Mouse (Mus musculus) heart, adult 2 months (tissue): ENCODE data around the gene Mapkap1. TPM values are rescaled to one million over a fixed set of nuclear protein-coding genes. Genes with fewer than 3 reads are reported as not detected.

Experiments used
- DNase-seq, 2 experiments: peaks; one replicate each; pipeline ENCODE4 v3.0.0; 2021
- H3K27ac ChIP-seq: fragments of 200-600 bp; 2 replicates; pipeline ENCODE4 v1.8.1; 2022
- H3K27me3 ChIP-seq: fragments of 200-500 bp; 2 replicates; pipeline ENCODE4 v1.6.1; 2012; ENCODE audit warnings: mild to moderate bottlenecking, low read length, inconsistent platforms, mixed read lengths; ENCODE audit not compliant: control insufficient read depth, insufficient read depth
- H3K36me3 ChIP-seq: fragments of 200-500 bp; 2 replicates; pipeline ENCODE4 v1.6.1; 2012; ENCODE audit warnings: low read length, inconsistent platforms; ENCODE audit not compliant: control insufficient read depth, insufficient read depth
- H3K4me1 ChIP-seq: fragments of 200-500 bp; 2 replicates; pipeline ENCODE4 v1.6.1; 2011; ENCODE audit warnings: low read length; ENCODE audit not compliant: control insufficient read depth, insufficient read depth
- H3K4me3 ChIP-seq: fragments of 200-600 bp; 2 replicates; pipeline ENCODE4 v1.8.1; 2022
- H3K79me2 ChIP-seq: fragments of 200-500 bp; replicated peaks from 2 replicates; pipeline ENCODE4 v1.6.1; 2012; ENCODE audit warnings: mild to moderate bottlenecking, inconsistent platforms, low read length, moderate library complexity, mixed read lengths; ENCODE audit not compliant: control insufficient read depth, insufficient read depth
- H3K9ac ChIP-seq: fragments of 200-500 bp; 2 replicates; pipeline ENCODE4 v1.6.1; 2012; ENCODE audit warnings: low read depth, mild to moderate bottlenecking, control low read depth, inconsistent platforms, low read length, mixed read lengths
- CTCF ChIP-seq: fragments of 200-600 bp; IDR thresholded peaks from 2 replicates; pipeline ENCODE4 v1.8.1; 2022; ENCODE audit warnings: antibody characterized with exemption, mild to moderate bottlenecking, moderate library complexity
- EP300 ChIP-seq: fragments of 200-500 bp; IDR thresholded peaks from 2 replicates; pipeline ENCODE4 v1.6.1; 2011; ENCODE audit warnings: low read depth, low read length, control low read depth; ENCODE audit not compliant: insufficient read depth
- POLR2A ChIP-seq: fragments of 200-500 bp; IDR thresholded peaks from 2 replicates; pipeline ENCODE4 v1.6.1; 2011; ENCODE audit warnings: mild to moderate bottlenecking, low read depth, low read length, control low read depth; ENCODE audit not compliant: insufficient read depth
- WGBS: fragments of 180-500 bp; shearing (Covaris S2); methylation state at CpG from one replicate; pipeline ENCODE4 v1.1.7; 2018; 5-methylcytosine and 5-hydroxymethylcytosine counted together
- intact Hi-C: fragments of 180-260 bp; cut with DNase I; formaldehyde crosslinking; loops from one replicate; pipeline ENCODE4 v1.15.1; 2025
- polyA plus RNA-seq: library from polyadenylated mRNA; depleted of rRNA; stranded (reverse); fragments of >200 nt; gene quantifications from 2 replicates; pipeline ENCODE4 v1.2.3, GENCODE M21; 2012
- total RNA-seq, 2 experiments: library from RNA; stranded (reverse); gene quantifications; 2 replicates each; pipeline ENCODE4 v1.2.3; 2021

Mapkap1 gene
- total and polyA plus RNA-seq, 3 experiments = 30.6 to 70.1 (median 63.6) TPM

DNA sequence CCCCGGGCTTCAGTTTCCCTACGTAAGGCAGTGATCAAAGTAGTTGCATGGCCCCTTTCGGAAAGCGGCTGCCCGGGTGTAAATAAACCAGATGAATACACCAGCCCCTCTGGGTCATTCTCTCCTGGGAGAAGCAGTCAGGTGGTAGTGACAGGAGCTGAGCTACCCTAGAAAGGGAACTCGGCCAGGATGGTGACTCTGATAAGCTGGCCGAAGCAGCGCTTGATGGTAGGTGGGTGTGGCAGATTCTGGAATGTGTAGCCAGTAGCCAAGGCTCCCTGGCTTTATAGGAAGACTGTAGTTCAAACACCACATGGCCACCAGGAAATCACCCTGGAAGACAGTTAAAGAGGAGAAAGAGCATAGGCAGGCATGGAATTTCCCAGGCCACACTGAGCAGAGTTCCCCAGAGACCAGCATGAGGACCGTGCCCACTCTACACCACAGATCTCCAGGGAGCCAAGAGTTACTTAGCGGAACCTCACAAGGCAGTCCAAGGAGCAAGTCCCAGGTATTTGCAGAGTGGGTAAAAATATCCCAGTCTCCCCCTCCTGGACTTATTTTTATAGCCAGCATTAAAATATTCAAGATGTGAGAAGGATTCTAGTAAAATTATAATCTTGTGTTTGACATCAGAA is 214.3 kb downstream of the Mapkap1 start:
- TF ChIP-seq EP300 (no peak), POLR2A (no peak), CTCF (no peak)
- no peak for DNase-seq
- 61% methylated on average over 10 of the region's 10 CpGs for WGBS

DNA sequence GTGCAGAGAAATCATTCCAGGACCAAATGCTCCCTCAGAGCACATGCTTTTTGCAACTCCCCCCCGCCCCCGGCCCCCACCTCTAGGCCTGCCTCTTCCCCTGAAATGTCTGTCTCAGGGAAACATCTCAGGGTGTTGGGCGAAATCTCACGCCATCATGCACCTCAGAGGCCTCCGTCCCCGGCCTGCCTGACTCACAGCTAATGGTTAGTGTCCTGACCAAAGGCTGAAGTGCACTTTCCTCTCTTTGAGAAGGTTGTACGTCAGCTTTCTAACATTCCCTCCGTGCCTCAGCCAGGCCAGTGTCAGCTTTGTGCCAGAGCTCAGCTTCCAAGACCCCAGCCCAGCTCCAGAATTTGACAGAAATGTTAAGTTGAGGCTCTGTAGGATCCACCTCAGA is 214.9 kb downstream of the Mapkap1 start:
- no peaks in the 10 kb centered on the region for H3K4me1 ChIP-seq
- H3K36me3 ChIP-seq = no peaks in the 10 kb centered on the region
- H3K27ac ChIP-seq = no peak overlapping the region
- H3K27me3 ChIP-seq = no peaks in the 10 kb centered on the region
- DNase-seq = no peak
- H3K79me2 ChIP-seq = no peaks in the 10 kb centered on the region
- 94% methylated on average over 8 of the region's 8 CpGs for WGBS
- intact Hi-C loops = no loop called here
- TF ChIP-seq POLR2A (no peak), CTCF (no peak), EP300 (no peak)
- no peak overlapping the region for H3K4me3 ChIP-seq
- no peak overlapping the region for H3K9ac ChIP-seq

More for the DNA sequence above, 214.3 kb downstream of the Mapkap1 start:
- Histone ChIP-seq H3K27me3 (no peaks in the 10 kb centered on the region), H3K79me2 (no peaks in the 10 kb centered on the region), H3K9ac (no peak overlapping the region), H3K4me1 (no peaks in the 10 kb centered on the region), H3K36me3 (no peaks in the 10 kb centered on the region), H3K27ac (no peak overlapping the region), H3K4me3 (no peak overlapping the region)
- intact Hi-C loops = no loop called here

GRCm38 (mm10) chr2:34622518-34622917 is 215.9 kb downstream of the Mapkap1 start:
- Histone ChIP-seq H3K27me3 (no peaks in the 10 kb centered on the region), H3K9ac (no peak overlapping the region), H3K27ac (no peak overlapping the region), H3K36me3 (no peaks in the 10 kb centered on the region), H3K4me1 (peaks cover 3% of the 10 kb centered on the region), H3K79me2 (no peaks in the 10 kb centered on the region), H3K4me3 (no peak overlapping the region)
- DNase-seq = no peak
- 86% methylated on average over 11 of the region's 11 CpGs for WGBS
- TF ChIP-seq CTCF = no peak
- TF ChIP-seq EP300 = no peak
- TF ChIP-seq POLR2A = no peak
- intact Hi-C loops = no loop called here

- 73% methylated on average over 8 of the region's 8 CpGs for WGBS
- DNase-seq = no peak
- Histone ChIP-seq H3K36me3 (no peaks in the 10 kb centered on the region), H3K9ac (no peak overlapping the region), H3K27ac (no peak overlapping the region), H3K4me3 (no peak overlapping the region), H3K4me1 (peaks cover 5% of the 10 kb centered on the region), H3K27me3 (no peaks in the 10 kb centered on the region), H3K79me2 (no peaks in the 10 kb centered on the region)
- TF ChIP-seq CTCF = no peak
- TF ChIP-seq EP300 = no peak
- intact Hi-C loops = no loop called here
These were observed 216.6 kb downstream of the Mapkap1 start for GRCm38 (mm10) chr2:34623181-34623580.

DNA sequence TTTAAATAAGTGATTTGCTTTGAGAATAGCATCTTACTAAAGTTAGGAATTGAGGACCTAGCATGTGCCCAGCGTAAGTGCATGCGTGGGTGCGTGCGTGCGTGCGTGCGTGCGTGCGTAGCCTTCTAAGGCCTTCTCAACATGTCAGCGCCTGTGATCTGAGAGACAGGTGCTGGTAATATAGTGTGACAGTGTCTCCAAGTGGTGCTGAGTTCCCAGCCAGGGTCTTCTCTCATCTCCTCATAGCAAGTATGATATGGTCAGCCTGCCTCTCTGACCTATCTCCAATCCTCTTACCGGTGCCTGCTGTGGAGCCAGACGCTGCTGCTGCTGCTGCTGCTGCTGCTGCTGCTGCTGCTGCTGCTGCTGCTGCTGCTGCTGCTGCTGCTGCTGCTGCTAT is 217.5 kb downstream of the Mapkap1 start:
- 94% methylated on average over 12 of the region's 12 CpGs for WGBS
- H3K9ac ChIP-seq = no peak overlapping the region
- no peaks in the 10 kb centered on the region for H3K27me3 ChIP-seq
- no peak overlapping the region for H3K4me3 ChIP-seq
- peaks cover 12% of the 10 kb centered on the region for H3K4me1 ChIP-seq
- TF ChIP-seq EP300 (no peak), CTCF (no peak), POLR2A (no peak)
- DNase-seq = no peak
- H3K27ac ChIP-seq = no peak overlapping the region
- H3K79me2 ChIP-seq = no peaks in the 10 kb centered on the region
- H3K36me3 ChIP-seq = no peaks in the 10 kb centered on the region
- intact Hi-C loops = no loop called here

DNA sequence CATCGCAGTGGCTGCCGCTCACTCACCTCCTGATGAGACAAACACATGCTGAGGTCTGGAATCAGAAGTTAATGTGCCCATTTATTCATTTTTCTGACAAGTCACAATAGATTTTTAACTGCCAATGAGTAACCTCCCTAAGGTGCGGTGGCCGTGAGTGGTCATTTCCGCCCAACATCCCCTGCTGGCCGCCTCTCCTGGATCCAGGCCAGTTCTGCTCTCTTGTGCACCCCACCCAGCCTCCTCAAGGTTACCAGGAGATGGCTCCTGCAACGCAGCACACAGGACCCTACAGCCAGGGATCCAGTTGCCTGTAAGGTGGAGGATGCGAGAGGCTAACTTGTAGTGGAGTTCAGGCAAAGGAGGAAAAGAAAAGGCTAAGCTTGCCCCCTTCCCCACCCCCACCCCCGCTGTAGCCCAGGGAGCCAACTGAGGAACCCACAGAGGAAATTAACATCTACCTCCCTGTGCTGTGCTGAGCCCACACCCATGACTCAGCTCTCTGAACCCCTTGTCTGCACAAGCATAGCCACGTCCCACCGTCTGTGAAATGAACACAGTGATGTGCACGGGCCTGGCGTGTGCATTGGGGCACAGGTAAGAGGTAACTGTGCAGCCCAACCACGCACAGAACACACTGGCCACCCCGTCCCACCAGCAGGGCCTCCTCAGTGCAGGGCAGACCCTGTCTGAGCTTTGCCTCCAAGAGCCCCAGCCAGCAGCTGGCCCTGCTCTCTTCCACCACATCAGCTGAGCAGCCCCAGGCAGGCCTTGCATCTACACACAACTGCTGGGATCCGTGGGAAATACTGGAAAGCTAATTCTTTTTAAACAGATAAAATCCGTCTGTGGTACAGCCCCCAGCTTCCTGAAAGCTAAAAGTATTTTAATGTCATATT is 221.0 kb downstream of the Mapkap1 start:
- H3K4me1 ChIP-seq = peaks cover 15% of the 10 kb centered on the region
- intact Hi-C loops = no loop called here
- 51% methylated on average over 17 of the region's 17 CpGs for WGBS
- H3K27ac ChIP-seq = no peak overlapping the region
- no peak overlapping the region for H3K4me3 ChIP-seq
- no peaks in the 10 kb centered on the region for H3K36me3 ChIP-seq
- H3K9ac ChIP-seq = no peak overlapping the region
- no peak for TF ChIP-seq CTCF
- TF ChIP-seq POLR2A = no peak
- no peak for TF ChIP-seq EP300
- no peaks in the 10 kb centered on the region for H3K27me3 ChIP-seq
- H3K79me2 ChIP-seq = no peaks in the 10 kb centered on the region
- DNase-seq = peak; percentile 55 to 58
